Mouse (Mus musculus): ENCODE measurements at regions not wholly inside any gene's neighbourhood (a gene's known extent, or its start where the extent isn't known, plus 50 kb on each side); places are given as distances from the start of the nearest gene placed in this dataset.

- 37% methylated on average over 5 of the region's 5 CpGs for WGBS (ENCODE audit: insufficient replicate concordance)
- no peak overlapping the region for H3K9ac ChIP-seq (ENCODE audit: low read depth, low read length)
- H3K9me3 ChIP-seq (replicated peaks; ENCODE audit: control insufficient read depth, low read length) = no peaks in the 10 kb centered on the region
- H3K27me3 ChIP-seq (ENCODE audit: control insufficient read depth, insufficient read depth, low read depth, low read length) = peaks cover 32% of the 10 kb centered on the region
- no peaks in the 10 kb centered on the region for H3K36me3 ChIP-seq (ENCODE audit: control insufficient read depth, insufficient read depth)
- H3K27ac ChIP-seq (ENCODE audit: low read length) = no peak overlapping the region
- ATAC-seq (ENCODE audit: low read depth) = no peak
- H3K4me3 ChIP-seq (ENCODE audit: low read depth, low read length) = no peak overlapping the region
- H3K4me2 ChIP-seq (ENCODE audit: low read depth, low read length) = no peak overlapping the region
- no peaks in the 10 kb centered on the region for H3K4me1 ChIP-seq (ENCODE audit: control insufficient read depth, low read depth, low read length)
Measured at GRCm38 (mm10) chr7:79521259-79521658, 55.1 kb upstream of the Polg start.

- no peak for ATAC-seq (ENCODE audit: low read depth)
- Histone ChIP-seq H3K4me2 (ENCODE audit: low read depth, low read length) (no peak overlapping the region), H3K9ac (ENCODE audit: low read depth, low read length) (no peak overlapping the region), H3K27me3 (ENCODE audit: control insufficient read depth, insufficient read depth, low read depth, low read length) (peaks cover 37% of the 10 kb centered on the region), H3K36me3 (ENCODE audit: control insufficient read depth, insufficient read depth) (no peaks in the 10 kb centered on the region), H3K4me1 (ENCODE audit: control insufficient read depth, low read depth, low read length) (no peaks in the 10 kb centered on the region; the same call in 1 of the 2 replicates), H3K4me3 (ENCODE audit: low read depth, low read length) (no peak overlapping the region), H3K27ac (ENCODE audit: low read length) (no peak overlapping the region), H3K9me3 (replicated peaks; ENCODE audit: control insufficient read depth, low read length) (no peaks in the 10 kb centered on the region)
- 31% methylated on average over 2 of the region's 2 CpGs for WGBS (ENCODE audit: insufficient replicate concordance)
Measured at GRCm38 (mm10) chr7:79520222-79520710, 54.1 kb upstream of the Polg start.

DNA sequence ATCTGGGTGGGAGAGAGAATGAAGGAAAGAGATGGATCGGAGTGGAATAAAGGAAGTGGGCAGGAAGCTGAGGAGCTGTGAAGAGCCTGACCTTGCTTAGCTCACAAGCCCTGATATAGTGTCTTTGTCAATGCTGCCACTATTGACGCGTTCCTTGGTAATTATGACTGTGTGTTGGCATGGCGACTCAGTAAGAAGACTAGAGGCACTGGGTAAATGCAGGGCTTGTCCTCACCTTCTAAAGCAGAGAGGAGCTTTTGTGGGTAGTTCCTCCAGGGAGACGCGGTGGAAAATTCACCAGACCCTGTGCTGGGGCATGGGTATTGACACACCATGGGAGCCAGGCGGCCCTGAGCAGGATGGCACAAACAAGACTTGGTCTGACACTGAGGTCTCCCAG lies 52.8 kb upstream of the Polg start:
- Histone ChIP-seq H3K4me2 (ENCODE audit: low read depth, low read length) (no peak overlapping the region), H3K9ac (ENCODE audit: low read depth, low read length) (no peak overlapping the region), H3K36me3 (ENCODE audit: control insufficient read depth, insufficient read depth) (no peaks in the 10 kb centered on the region), H3K4me3 (ENCODE audit: low read depth, low read length) (no peak overlapping the region), H3K27ac (ENCODE audit: low read length) (no peak overlapping the region), H3K4me1 (ENCODE audit: control insufficient read depth, low read depth, low read length) (no peaks in the 10 kb centered on the region; the same call in 1 of the 2 replicates), H3K9me3 (replicated peaks; ENCODE audit: control insufficient read depth, low read length) (no peaks in the 10 kb centered on the region), H3K27me3 (ENCODE audit: control insufficient read depth, insufficient read depth, low read depth, low read length) (peaks cover 50% of the 10 kb centered on the region)
- ATAC-seq (ENCODE audit: low read depth) = no peak
- 59% methylated on average over 7 of the region's 7 CpGs for WGBS (ENCODE audit: insufficient replicate concordance)

DNA sequence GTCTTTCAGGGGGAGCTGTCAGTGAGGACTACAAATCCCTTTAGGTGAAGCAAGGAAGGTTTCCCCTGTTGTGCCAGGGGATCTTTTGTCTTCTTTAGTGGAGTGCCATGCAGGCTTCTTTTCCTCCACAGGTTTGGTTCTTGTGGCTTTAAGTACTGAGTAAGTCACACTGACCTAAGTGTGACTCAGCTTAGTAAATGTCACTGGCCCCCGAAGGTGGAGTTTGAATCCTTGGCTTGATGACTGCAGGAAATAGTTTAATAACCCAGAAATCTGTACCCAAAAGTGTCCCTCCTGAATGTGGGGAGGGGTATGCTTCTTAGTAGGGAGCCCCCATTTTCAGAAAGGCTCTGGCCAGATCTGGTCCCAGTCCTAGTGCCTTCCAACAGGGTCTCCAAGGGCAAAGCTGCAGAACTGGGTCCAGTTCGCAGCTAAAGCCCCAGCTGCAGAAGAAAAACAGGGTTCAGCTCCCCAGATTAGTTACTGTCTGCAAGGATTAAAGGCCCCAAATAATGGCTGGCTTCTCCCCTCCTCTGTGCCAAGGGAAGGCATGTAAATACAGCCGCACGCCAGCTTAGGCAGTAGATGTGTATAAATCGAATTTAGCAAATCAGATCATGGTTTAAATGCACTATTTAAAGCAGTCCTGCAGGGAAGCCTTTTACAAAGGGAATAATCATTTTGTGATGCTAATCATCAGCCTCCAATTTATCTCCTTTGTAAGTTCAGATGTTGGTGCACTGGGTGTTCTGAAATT lies 51.6 kb upstream of the Polg start:
- ATAC-seq (ENCODE audit: low read depth) = no peak
- no peaks in the 10 kb centered on the region for H3K36me3 ChIP-seq (ENCODE audit: control insufficient read depth, insufficient read depth)
- H3K27ac ChIP-seq (ENCODE audit: low read length) = no peak overlapping the region
- peaks cover 57% of the 10 kb centered on the region for H3K27me3 ChIP-seq (ENCODE audit: control insufficient read depth, insufficient read depth, low read depth, low read length)
- H3K4me1 ChIP-seq (ENCODE audit: control insufficient read depth, low read depth, low read length) = no peaks in the 10 kb centered on the region; the same call in 1 of the 2 replicates
- H3K4me3 ChIP-seq (ENCODE audit: low read depth, low read length) = no peak overlapping the region
- no peaks in the 10 kb centered on the region for H3K9me3 ChIP-seq (replicated peaks; ENCODE audit: control insufficient read depth, low read length)
- H3K9ac ChIP-seq (ENCODE audit: low read depth, low read length) = no peak overlapping the region
- 40% methylated on average over 5 of the region's 5 CpGs for WGBS (ENCODE audit: insufficient replicate concordance)
- no peak overlapping the region for H3K4me2 ChIP-seq (ENCODE audit: low read depth, low read length)

DNA sequence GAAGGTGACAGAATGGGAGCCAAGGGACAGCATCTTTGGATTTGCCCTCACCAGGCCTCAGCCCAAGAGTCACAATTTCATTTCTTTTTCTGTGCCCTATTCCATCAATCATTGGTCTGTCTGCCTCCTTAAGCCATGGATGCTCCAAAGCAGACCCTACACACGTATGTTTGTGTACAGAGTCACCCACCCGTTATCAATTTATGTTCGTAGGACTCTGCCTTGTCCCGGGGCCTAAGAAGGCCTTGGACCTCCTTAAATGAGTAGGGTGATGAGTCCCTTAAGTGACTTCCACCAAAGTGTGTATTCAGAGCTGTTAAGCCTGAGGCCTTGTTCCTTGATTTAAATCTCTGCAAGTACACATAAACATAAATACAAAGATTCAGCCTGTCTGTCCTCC lies 50.1 kb upstream of the Polg start:
- Histone ChIP-seq H3K27ac (ENCODE audit: low read length) (no peak overlapping the region), H3K9me3 (replicated peaks; ENCODE audit: control insufficient read depth, low read length) (no peaks in the 10 kb centered on the region), H3K4me2 (ENCODE audit: low read depth, low read length) (no peak overlapping the region), H3K27me3 (ENCODE audit: control insufficient read depth, insufficient read depth, low read depth, low read length) (peaks cover 66% of the 10 kb centered on the region), H3K4me3 (ENCODE audit: low read depth, low read length) (no peak overlapping the region), H3K9ac (ENCODE audit: low read depth, low read length) (no peak overlapping the region), H3K36me3 (ENCODE audit: control insufficient read depth, insufficient read depth) (no peaks in the 10 kb centered on the region), H3K4me1 (ENCODE audit: control insufficient read depth, low read depth, low read length) (no peaks in the 10 kb centered on the region; the same call in 1 of the 2 replicates)
- no peak for ATAC-seq (ENCODE audit: low read depth)
- 66% methylated on average over 4 of the region's 4 CpGs for WGBS (ENCODE audit: insufficient replicate concordance)
